Mouse (Mus musculus): ENCODE data around the gene Atp6v1f. TPM values are rescaled to one million over a fixed set of nuclear protein-coding genes. Genes with fewer than 3 reads are reported as not detected.

Gene Atp6v1f
- polyA plus RNA-seq, 1 experiment: 385 TPM

DNA sequence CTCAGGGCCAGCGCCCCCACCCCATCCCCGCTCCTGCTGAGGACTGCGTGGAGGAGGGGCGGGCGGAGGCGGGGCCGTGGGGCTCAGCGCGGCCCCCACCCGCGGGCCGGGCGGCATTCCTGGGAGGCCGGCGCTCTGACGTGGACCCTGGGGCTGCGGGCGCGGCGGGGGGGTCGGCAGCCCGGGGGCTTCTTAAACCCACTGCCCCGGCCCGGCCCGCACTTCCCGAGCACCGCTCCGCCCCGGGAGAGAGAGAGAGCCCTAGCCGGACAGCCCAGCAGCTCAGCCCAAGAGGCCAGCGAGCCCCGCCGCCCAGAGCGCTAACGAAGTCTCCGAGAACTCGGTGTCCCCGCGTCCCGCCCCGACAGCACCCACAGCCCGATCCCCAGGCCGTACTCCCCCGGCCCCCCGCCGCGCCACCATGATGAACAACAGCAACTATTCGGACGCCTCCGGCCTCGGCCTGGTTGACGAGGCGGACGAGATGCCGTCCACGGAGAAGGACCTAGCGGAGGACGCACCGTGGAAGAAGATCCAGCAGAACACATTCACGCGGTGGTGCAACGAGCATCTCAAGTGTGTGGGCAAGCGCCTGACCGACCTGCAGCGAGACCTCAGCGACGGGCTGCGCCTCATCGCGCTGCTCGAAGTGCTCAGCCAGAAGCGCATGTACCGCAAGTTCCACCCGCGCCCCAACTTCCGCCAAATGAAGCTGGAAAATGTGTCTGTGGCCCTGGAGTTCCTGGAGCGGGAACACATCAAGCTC, 34.3 kb upstream of the Atp6v1f start, which contains the start of gene Flnc:
Gene Flnc, plus strand, starts transcription at position 219 of the 766 bp plus-strand sequence.
- TF ChIP-seq GATA1 (IDR thresholded peaks at IDR 0.05; ENCODE audit: borderline replicate concordance, low read length) (no peak), FLI1 (IDR thresholded peaks at IDR 0.05; ENCODE audit: low read length) (no peak)
- Histone ChIP-seq H3K27me3 (replicated peaks) (peaks cover 93% of the 10 kb centered on the region), H3K4me3 (replicated peaks) (peak within 1 kb of the TSS; percentile 89), H3K9me3 (no peaks in the 10 kb centered on the region), H3K4me1 (peaks cover 36% of the 10 kb centered on the region), H3K36me3 (replicated peaks; ENCODE audit: low read length) (no peaks in the 10 kb centered on the region)

DNA sequence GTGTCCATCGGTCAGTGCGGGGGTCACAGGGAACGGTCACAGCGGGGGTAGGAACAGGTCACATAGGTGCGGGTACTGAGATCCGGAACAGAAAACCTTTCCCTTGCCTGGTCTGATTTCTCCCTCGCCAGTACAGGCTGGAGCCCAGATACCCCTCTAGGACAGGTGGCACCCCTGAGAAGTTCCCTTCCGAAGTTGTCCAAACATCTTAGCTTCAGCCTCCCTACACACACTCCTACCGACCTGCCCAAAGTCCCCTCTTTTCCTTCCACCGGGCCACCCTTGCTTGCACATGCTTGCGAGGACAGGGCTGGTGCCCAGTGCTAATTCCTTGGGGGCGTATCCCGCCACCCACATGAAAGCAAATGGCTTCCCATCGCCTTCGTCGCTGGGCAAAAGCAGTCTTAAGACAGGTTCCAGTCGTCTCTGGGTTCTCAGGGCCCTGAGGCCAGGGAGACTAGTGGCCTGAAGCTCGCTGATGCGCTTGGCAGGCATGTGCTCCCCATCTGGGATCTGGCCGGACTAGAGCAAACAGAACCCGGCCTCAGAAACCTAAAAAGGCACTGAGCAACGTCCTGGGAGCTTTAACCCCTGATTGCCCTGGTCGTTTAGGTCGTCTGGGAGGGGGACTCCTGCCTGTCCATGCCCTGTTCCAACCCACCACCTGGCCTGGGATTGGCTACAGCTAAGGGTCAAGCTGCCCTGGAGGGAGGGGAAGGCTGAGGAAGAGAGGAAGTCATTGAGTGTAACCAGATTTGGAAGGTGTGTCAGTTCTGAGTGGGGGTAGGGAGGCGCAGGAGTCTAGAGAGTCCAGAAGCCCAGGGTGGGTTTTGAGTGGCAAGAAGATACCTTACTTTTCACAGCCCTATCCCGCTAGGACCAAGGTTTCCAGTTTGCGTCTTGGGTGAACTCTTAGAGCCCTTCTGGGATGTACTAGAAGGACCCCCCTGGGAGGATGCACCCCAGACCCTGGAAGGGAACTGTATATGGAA, 33.4 kb upstream of the Atp6v1f start:
- TF ChIP-seq GATA1 (IDR thresholded peaks at IDR 0.05; ENCODE audit: borderline replicate concordance, low read length): no peak
- no peak for TF ChIP-seq FLI1 (IDR thresholded peaks at IDR 0.05; ENCODE audit: low read length)
- H3K4me1 ChIP-seq: peaks cover 36% of the 10 kb centered on the region
- H3K27me3 ChIP-seq (replicated peaks): peaks cover 93% of the 10 kb centered on the region
- peak overlapping the region; percentile 89 for H3K4me3 ChIP-seq (replicated peaks)
- H3K9me3 ChIP-seq: no peaks in the 10 kb centered on the region
- H3K36me3 ChIP-seq (replicated peaks; ENCODE audit: low read length): no peaks in the 10 kb centered on the region

DNA sequence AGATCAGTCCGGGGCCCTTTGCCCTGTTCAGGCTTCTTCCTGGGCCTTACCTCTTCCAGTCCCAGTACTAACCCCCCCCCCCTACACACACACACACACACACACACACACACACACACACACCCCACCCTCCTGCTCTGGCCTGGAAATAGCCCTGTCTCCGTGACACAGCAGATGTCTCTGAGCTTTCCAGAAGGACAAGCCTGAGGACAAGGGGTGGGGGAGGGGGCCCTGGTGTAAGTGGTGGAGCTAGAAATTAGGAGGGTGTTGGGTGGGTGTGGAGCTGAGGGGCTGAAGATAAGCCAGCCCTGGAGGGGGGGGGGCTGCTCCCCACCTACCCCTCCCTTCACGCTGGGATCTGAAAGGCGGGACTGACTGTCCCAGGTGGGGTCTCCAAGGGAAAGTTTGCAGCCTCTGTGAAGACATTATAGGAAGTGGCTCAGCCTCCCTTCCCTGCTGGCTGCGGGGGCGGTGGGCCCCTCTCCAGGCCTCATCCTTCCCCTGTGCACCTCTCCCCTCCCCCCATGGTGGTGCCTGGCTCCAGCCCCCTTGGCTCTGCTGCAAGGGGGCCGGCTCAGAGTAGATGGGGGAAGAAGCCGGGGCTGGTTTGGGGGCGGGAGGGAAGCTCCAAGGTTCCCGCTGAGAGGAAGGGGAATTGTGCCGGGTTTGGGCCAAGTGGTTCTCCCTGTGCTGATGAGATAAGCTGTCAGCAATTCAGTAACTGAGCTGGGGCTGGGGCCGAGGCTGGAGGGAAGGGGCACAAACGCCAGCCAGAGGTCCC, 32.4 kb upstream of the Atp6v1f start:
- Histone ChIP-seq H3K9me3 (no peaks in the 10 kb centered on the region), H3K36me3 (replicated peaks; ENCODE audit: low read length) (no peaks in the 10 kb centered on the region), H3K4me1 (peaks cover 36% of the 10 kb centered on the region), H3K4me3 (replicated peaks) (peak overlapping the region; percentile 38), H3K27me3 (replicated peaks) (peaks cover 97% of the 10 kb centered on the region)
- TF ChIP-seq FLI1 (IDR thresholded peaks at IDR 0.05; ENCODE audit: low read length) (no peak), GATA1 (IDR thresholded peaks at IDR 0.05; ENCODE audit: borderline replicate concordance, low read length) (no peak)

DNA sequence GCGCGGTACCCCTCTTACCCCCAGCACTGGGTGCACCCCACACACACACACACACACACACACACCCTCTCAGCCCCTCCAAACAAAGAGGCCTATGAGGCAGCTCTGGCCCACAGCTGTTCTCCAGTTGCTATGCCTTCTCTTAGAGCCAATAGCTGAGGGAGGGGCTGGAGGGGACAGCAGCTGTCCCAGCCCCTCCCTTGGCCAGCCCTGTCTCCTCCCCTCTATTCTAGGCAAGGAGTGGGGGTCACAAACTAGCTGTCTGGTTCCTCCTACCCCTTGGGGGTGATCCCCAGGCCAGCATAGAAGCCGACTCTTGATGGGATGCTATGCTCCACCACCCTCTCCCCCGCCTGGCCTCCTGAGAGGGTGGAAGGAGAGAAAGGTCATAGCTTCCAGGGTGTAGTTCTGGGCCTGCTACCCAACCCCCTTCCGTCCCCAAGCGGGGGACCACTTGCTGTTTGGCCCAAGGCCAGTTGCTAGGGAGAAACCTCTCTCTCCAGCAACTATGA, 31.5 kb upstream of the Atp6v1f start:
- H3K4me3 ChIP-seq (replicated peaks): no peak overlapping the region
- H3K4me1 ChIP-seq: peaks cover 36% of the 10 kb centered on the region
- H3K36me3 ChIP-seq (replicated peaks; ENCODE audit: low read length): no peaks in the 10 kb centered on the region
- TF ChIP-seq GATA1 (IDR thresholded peaks at IDR 0.05; ENCODE audit: borderline replicate concordance, low read length) (no peak), FLI1 (IDR thresholded peaks at IDR 0.05; ENCODE audit: low read length) (no peak)
- H3K9me3 ChIP-seq: no peaks in the 10 kb centered on the region
- H3K27me3 ChIP-seq (replicated peaks): peaks cover 97% of the 10 kb centered on the region

DNA sequence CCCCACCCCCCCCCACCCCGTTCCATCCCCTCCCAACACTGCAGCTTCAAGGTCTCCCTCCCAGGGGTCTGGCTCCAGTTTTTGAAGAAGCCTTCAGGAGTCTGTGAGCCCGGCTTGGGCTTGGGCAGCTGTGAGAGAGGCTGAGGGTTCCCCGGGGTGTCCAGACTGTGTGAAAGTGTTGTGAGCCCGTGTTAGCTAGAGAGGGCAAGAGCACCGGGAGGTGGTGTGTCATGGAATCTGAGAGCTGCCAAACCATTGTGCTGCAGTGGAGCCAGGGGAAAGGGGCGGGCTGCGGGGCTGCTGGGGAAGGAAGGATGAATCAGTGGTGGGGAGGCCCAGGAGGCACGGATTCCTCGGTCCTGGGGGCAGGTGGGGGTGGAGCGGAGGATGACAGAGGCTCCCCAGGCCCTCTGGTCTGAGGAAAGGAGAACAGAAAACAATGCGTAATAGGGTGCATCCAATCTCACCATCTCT, 31.0 kb upstream of the Atp6v1f start:
- no peak overlapping the region for H3K4me3 ChIP-seq (replicated peaks)
- peaks cover 96% of the 10 kb centered on the region for H3K27me3 ChIP-seq (replicated peaks)

DNA sequence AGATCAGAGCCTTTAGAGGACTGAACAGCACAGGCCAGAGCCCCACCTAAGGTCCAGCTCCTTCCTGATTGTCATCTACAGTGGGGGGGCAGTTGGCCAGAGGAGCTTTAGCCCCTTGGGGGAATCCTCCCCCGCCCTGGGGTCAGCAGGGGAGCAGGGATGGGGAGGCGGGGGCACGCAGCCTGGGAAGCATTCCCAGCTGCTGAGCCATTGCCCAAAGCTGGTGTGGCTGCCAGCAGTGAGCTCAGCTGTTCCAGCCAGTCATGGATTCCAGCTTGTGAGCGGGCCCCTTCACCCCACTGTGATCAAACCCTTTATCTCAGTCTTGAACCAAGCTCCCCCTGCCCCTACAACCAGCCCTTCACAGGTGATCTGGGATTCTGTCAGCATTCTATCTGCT, 28.3 kb upstream of the Atp6v1f start:
- peaks cover 20% of the 10 kb centered on the region for H3K4me1 ChIP-seq
- TF ChIP-seq GATA1 (IDR thresholded peaks at IDR 0.05; ENCODE audit: borderline replicate concordance, low read length) (no peak), FLI1 (IDR thresholded peaks at IDR 0.05; ENCODE audit: low read length) (no peak)
- H3K36me3 ChIP-seq (replicated peaks; ENCODE audit: low read length): no peaks in the 10 kb centered on the region
- H3K9me3 ChIP-seq: no peaks in the 10 kb centered on the region
- peaks cover 96% of the 10 kb centered on the region for H3K27me3 ChIP-seq (replicated peaks)
- H3K4me3 ChIP-seq (replicated peaks): no peak overlapping the region

More for the DNA sequence above, 31.0 kb upstream of the Atp6v1f start:
- no peak for TF ChIP-seq FLI1 (IDR thresholded peaks at IDR 0.05; ENCODE audit: low read length)
- TF ChIP-seq GATA1 (IDR thresholded peaks at IDR 0.05; ENCODE audit: borderline replicate concordance, low read length): no peak
- Histone ChIP-seq H3K36me3 (replicated peaks; ENCODE audit: low read length) (no peaks in the 10 kb centered on the region), H3K9me3 (no peaks in the 10 kb centered on the region), H3K4me1 (peaks cover 36% of the 10 kb centered on the region)

DNA sequence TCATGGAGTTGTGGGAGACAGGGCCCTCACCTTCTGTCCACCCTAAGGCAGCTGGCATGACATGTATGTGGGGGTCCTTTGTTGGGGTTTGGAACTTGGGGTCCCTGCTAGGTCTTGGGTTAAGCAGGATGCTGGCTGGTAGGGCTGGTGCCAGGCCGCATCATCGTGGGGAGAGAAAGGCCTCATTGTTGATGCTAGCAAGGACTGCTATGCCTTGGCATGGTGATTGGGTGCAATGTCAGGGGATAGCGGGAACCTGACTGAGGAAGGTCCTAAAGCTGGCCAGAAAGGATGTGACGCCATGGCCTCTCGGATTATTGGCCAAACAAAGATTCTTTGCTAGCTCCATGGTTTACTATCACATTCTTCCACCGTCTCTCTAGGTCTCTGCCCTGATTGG, 27.7 kb upstream of the Atp6v1f start:
- Histone ChIP-seq H3K4me1 (peaks cover 15% of the 10 kb centered on the region), H3K27me3 (replicated peaks) (peaks cover 93% of the 10 kb centered on the region)

DNA sequence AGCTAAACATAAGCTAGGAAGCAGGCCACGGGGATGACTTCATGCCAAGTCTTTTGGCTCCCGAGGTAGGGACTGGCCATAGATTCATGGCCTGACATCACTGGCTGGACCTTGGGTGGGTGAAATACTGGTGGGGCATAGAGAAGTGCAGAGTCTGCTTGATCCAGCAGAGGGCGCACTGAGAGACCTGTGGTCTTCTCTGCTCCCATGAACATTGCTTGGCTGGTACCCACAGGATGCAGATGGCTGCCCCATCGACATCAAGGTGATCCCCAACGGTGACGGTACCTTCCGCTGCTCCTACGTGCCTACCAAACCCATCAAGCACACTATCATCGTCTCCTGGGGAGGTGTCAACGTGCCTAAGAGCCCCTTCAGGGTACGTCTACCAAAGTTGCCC, 22.7 kb upstream of the Atp6v1f start:
- Histone ChIP-seq H3K9me3 (peaks cover 4% of the 10 kb centered on the region; the same call in 1 of the 2 replicates), H3K27me3 (replicated peaks) (peaks cover 92% of the 10 kb centered on the region), H3K36me3 (replicated peaks; ENCODE audit: low read length) (no peaks in the 10 kb centered on the region), H3K4me1 (no peaks in the 10 kb centered on the region; the same call in 1 of the 2 replicates), H3K4me3 (replicated peaks) (no peak overlapping the region)
- TF ChIP-seq FLI1 (IDR thresholded peaks at IDR 0.05; ENCODE audit: low read length) (no peak), GATA1 (IDR thresholded peaks at IDR 0.05; ENCODE audit: borderline replicate concordance, low read length) (no peak)

More for the DNA sequence above, 27.7 kb upstream of the Atp6v1f start:
- H3K36me3 ChIP-seq (replicated peaks; ENCODE audit: low read length): no peaks in the 10 kb centered on the region
- TF ChIP-seq FLI1 (IDR thresholded peaks at IDR 0.05; ENCODE audit: low read length): no peak
- TF ChIP-seq GATA1 (IDR thresholded peaks at IDR 0.05; ENCODE audit: borderline replicate concordance, low read length): no peak
- no peak overlapping the region for H3K4me3 ChIP-seq (replicated peaks)
- H3K9me3 ChIP-seq: no peaks in the 10 kb centered on the region

DNA sequence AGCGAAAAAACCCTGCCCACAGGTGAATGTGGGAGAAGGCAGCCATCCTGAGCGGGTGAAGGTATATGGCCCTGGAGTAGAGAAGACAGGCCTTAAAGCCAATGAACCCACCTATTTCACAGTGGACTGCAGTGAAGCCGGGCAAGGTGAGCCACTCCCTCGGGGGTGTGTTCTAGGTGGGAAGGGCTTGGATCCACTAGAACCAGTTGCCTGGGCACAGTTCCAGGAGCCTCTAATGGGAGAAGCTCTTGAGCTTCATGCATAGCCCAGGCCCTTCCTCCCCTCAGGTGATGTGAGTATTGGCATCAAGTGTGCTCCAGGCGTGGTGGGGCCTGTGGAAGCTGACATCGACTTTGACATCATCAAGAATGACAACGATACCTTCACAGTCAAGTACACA, 22.2 kb upstream of the Atp6v1f start:
- peaks cover 88% of the 10 kb centered on the region for H3K27me3 ChIP-seq (replicated peaks)
- H3K9me3 ChIP-seq: peaks cover 4% of the 10 kb centered on the region; the same call in 1 of the 2 replicates
- H3K4me1 ChIP-seq: no peaks in the 10 kb centered on the region; the same call in 1 of the 2 replicates
- H3K4me3 ChIP-seq (replicated peaks): no peak overlapping the region
- TF ChIP-seq GATA1 (IDR thresholded peaks at IDR 0.05; ENCODE audit: borderline replicate concordance, low read length) (no peak), FLI1 (IDR thresholded peaks at IDR 0.05; ENCODE audit: low read length) (no peak)
- H3K36me3 ChIP-seq (replicated peaks; ENCODE audit: low read length): no peaks in the 10 kb centered on the region

Data from megakaryocyte, embryonic 14.5 days (primary cell).